Mouse (Mus musculus): ENCODE measurements at regions not wholly inside any gene's neighbourhood (a gene's known extent, or its start where the extent isn't known, plus 50 kb on each side); places are given as distances from the start of the nearest gene placed in this dataset.
A peak's percentile ranks its signal among the peaks of the same experiment; 100 is the strongest.

GRCm38 (mm10) chr2:117929586-117929985 lies 182.1 kb upstream of the Thbs1 start:
- no peak for DNase-seq

GRCm38 (mm10) chr2:117930895-117931537 lies 180.7 kb upstream of the Thbs1 start:
- DNase-seq, result no peak

GRCm38 (mm10) chr2:117936590-117936989 lies 175.1 kb upstream of the Thbs1 start:
- DNase-seq, result no peak

GRCm38 (mm10) chr2:117938283-117939049 lies 173.2 kb upstream of the Thbs1 start:
- no peak for DNase-seq

GRCm38 (mm10) chr2:117941517-117942096 lies 170.1 kb upstream of the Thbs1 start:
- no peak for DNase-seq

GRCm38 (mm10) chr2:117943666-117944065 lies 168.0 kb upstream of the Thbs1 start:
- DNase-seq, result no peak

GRCm38 (mm10) chr2:117944325-117944724 lies 167.4 kb upstream of the Thbs1 start:
- DNase-seq, result no peak

- DNase-seq, result no peak
These were observed 166.7 kb upstream of the Thbs1 start for GRCm38 (mm10) chr2:117944942-117945341.

- DNase-seq, result no peak
These were observed 161.0 kb upstream of the Thbs1 start for GRCm38 (mm10) chr2:117950431-117951336.

GRCm38 (mm10) chr2:117951337-117951718 lies 160.3 kb upstream of the Thbs1 start:
- peak; percentile 27 for DNase-seq

GRCm38 (mm10) chr2:117958737-117959136 lies 152.9 kb upstream of the Thbs1 start:
- DNase-seq, result no peak

GRCm38 (mm10) chr2:117959440-117959839 lies 152.2 kb upstream of the Thbs1 start:
- no peak for DNase-seq

- no peak for DNase-seq
These were observed 149.1 kb upstream of the Thbs1 start for GRCm38 (mm10) chr2:117962531-117962930.

- no peak for DNase-seq
These were observed 148.2 kb upstream of the Thbs1 start for GRCm38 (mm10) chr2:117963526-117963925.

- no peak for DNase-seq
These were observed 145.9 kb upstream of the Thbs1 start for GRCm38 (mm10) chr2:117965758-117966157.

- no peak for DNase-seq
These were observed 142.9 kb upstream of the Thbs1 start for GRCm38 (mm10) chr2:117968731-117969130.

- DNase-seq, result no peak
These were observed 141.0 kb upstream of the Thbs1 start for GRCm38 (mm10) chr2:117970631-117971030.

- no peak for DNase-seq
These were observed 134.6 kb upstream of the Thbs1 start for GRCm38 (mm10) chr2:117977033-117977432.

GRCm38 (mm10) chr2:117980856-117981255 lies 130.8 kb upstream of the Thbs1 start:
- no peak for DNase-seq

GRCm38 (mm10) chr2:117984569-117984968 lies 127.1 kb upstream of the Thbs1 start:
- no peak for DNase-seq

GRCm38 (mm10) chr2:117987426-117988215 lies 124.1 kb upstream of the Thbs1 start:
- DNase-seq, result no peak

Measured in thymus, postnatal 4 days (tissue).